Mouse (Mus musculus) kidney, adult 11 months (tissue): ENCODE results near the gene Cd83.
A peak's percentile ranks its signal among the peaks of the same experiment; 100 is the strongest.

ENCODE experiments used
- DNase-seq: peaks from one replicate; pipeline ENCODE4 v3.0.0; 2022

The Cd83 gene

GRCm38 (mm10) chr13:43774605-43775426 lies 9.8 kb upstream of the Cd83 start:
- no peak for DNase-seq

- no peak for DNase-seq
Observed at GRCm38 (mm10) chr13:43775427-43775733, 9.2 kb upstream of the Cd83 start.

- DNase-seq = no peak
Observed at GRCm38 (mm10) chr13:43777321-43778002, 7.1 kb upstream of the Cd83 start.

GRCm38 (mm10) chr13:43778021-43778649 lies 6.4 kb upstream of the Cd83 start:
- DNase-seq = no peak

- DNase-seq = no peak
Observed at GRCm38 (mm10) chr13:43778971-43779370, 5.6 kb upstream of the Cd83 start.

GRCm38 (mm10) chr13:43780071-43780470 lies 4.5 kb upstream of the Cd83 start:
- no peak for DNase-seq

GRCm38 (mm10) chr13:43785712-43786072 lies 1.1 kb downstream of the Cd83 start:
- no peak for DNase-seq

- DNase-seq = peak; percentile 31
Observed at GRCm38 (mm10) chr13:43786171-43786795, 1.7 kb downstream of the Cd83 start.

- DNase-seq = peak; percentile 47
Observed at GRCm38 (mm10) chr13:43787262-43787661, 2.7 kb downstream of the Cd83 start.

- no peak for DNase-seq
Observed at GRCm38 (mm10) chr13:43788071-43788470, 3.5 kb downstream of the Cd83 start.

- no peak for DNase-seq
Observed at GRCm38 (mm10) chr13:43788983-43789645, 4.5 kb downstream of the Cd83 start.

GRCm38 (mm10) chr13:43790229-43791001 lies 5.8 kb downstream of the Cd83 start:
- DNase-seq = no peak

GRCm38 (mm10) chr13:43795334-43795733 lies 10.8 kb downstream of the Cd83 start:
- no peak for DNase-seq

- no peak for DNase-seq
Observed at GRCm38 (mm10) chr13:43798655-43799054, 14.1 kb downstream of the Cd83 start.

- no peak for DNase-seq
Observed at GRCm38 (mm10) chr13:43800136-43800535, 15.6 kb downstream of the Cd83 start.

- DNase-seq = no peak
Observed at GRCm38 (mm10) chr13:43801961-43802360, 17.4 kb downstream of the Cd83 start.

GRCm38 (mm10) chr13:43802361-43803137 lies 18.0 kb downstream of the Cd83 start:
- DNase-seq = no peak

GRCm38 (mm10) chr13:43804648-43805047 lies 20.1 kb downstream of the Cd83 start:
- DNase-seq = no peak

- DNase-seq = no peak
Observed at GRCm38 (mm10) chr13:43805159-43805758, 20.7 kb downstream of the Cd83 start.

- DNase-seq = no peak
Observed at GRCm38 (mm10) chr13:43806371-43807271, 22.0 kb downstream of the Cd83 start.
